Mouse (Mus musculus): ENCODE results near the gene BC051665.

The BC051665 gene

DNA sequence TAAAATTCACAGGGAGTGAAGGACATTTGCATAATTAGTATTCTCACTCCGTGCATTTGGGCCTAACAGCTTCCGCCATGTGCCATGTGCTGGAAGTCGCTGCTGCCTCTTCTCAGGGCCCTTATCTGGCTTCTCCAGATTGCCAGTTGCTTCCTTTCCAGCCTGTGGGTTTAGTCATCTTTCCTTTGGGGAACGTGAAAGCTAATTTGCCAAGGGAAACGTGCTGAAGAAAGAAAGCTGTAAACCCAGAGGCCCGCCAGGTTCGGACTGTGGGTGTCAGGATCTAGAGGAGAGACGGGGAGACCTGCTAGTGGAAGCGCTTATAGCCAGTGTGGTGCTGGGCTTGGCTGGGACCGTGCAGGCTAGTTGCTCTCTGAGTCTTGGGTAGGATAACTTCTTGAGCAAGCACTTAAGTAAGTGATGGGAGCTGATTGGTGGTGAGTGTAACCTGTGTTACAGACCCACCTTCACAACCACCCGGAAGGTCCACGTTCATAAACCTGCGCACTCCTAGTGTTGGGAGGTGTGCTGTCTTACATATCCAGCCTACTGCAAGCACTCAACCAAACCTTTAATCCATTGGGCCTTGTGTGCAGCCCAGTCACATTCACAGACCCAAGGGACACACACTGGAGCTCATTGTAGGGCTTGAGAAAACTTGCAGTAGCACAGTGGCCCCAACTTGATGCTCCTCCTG is 42.6 kb downstream of the BC051665 start:
- CTCF ChIA-PET, result interaction anchor here (0.6 kb wide), 1 partner anchor 888 kb away, joined by 4 read pairs; no protein-coding TSS in a partner anchor

DNA sequence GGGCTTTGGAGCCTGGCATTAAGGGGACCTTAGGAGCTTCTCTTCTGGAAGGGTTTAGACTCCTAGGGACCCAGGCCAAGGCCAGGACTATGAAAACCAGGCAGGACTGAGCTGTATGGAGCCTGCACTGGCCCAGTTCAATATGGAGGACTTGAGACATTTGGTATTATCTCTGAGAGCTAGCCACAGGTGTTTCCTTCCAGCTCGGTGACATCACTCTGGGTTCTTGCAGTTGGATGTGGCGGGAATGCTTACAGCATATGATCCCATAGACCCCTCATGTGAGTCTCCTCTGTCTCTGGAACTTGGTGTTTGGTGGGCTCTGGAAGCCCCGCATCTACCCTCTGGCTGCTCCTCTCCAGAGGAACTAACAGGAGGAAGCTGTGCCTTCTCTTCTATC is 43.6 kb downstream of the BC051665 start:
- CTCF ChIA-PET, result no interaction called here

DNA sequence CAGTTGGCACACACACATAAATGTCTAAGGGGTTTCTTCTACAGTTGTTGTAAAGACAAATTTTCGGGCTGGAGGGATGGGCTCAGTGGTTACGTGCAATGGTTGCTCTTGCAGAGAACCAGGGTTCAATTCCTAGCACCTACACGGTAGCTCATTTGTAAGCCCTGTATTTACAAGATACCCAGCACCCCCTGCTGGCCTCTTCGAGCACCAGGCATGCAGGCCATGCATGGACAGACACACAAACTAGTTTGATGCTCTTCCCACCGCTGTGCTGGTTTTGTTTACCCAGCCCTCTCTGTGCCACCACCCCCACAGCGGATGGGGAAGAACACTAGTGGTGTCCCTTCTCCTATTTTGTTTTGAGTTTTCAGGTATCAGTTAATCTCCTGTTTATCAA is 45.9 kb downstream of the BC051665 start:
- CTCF ChIA-PET, result no interaction called here

DNA sequence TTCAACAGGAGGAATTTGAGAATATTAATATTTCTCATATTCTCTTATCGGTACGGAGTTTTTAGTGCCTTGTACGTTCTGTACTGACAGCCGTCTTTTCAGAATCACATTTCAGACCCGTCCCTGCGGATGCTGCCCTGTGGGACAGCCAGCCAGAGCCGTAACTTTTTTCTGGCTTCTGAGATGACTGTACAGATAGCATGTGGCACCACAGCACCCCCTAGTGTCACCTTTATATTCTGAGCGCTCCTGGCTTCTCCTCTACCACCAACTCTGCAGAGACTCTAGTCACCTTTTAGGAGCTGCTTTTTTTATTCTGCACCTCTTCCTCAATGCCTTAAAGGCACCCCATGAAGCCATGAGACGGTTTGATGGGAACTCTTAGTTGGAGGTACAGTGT is 47.7 kb downstream of the BC051665 start:
- CTCF ChIA-PET, result no interaction called here

DNA sequence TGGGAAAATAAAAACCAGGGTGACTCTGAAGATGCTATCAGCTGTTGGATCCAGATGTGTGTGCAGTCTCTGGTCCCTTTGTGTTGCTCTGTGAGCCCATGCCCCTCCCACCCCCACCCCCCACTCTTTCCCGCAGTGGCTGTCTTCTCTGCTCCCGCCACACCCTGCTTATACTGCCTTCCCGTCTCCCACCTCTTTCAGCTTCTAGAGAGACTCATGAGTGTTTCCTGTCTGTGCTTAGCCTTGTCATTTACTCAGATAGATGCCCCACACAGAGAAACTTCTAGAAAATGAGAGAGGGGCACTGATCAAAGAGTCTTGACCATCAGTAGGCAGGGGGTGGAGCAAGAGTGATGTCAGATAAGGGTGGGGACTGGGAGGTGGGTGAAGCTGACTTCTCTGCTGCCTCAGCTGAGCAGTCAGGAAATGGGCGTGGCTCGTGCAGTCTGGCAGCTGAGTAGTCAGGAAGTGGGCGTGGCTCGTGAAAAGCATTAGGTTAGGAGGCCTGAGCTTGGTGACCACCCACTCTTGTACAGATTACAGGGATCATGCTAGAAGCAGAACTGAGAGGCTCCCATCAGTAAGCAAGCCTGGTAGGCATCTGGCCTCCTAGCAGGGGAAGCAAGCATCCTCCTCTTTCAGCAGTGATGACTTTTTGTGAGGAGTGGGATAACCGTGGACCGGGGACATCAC is 48.4 kb downstream of the BC051665 start:
- CTCF ChIA-PET, result interaction anchor here (1.0 kb wide), 1 partner anchor 8 kb away, joined by 4 read pairs; no protein-coding TSS in a partner anchor

DNA sequence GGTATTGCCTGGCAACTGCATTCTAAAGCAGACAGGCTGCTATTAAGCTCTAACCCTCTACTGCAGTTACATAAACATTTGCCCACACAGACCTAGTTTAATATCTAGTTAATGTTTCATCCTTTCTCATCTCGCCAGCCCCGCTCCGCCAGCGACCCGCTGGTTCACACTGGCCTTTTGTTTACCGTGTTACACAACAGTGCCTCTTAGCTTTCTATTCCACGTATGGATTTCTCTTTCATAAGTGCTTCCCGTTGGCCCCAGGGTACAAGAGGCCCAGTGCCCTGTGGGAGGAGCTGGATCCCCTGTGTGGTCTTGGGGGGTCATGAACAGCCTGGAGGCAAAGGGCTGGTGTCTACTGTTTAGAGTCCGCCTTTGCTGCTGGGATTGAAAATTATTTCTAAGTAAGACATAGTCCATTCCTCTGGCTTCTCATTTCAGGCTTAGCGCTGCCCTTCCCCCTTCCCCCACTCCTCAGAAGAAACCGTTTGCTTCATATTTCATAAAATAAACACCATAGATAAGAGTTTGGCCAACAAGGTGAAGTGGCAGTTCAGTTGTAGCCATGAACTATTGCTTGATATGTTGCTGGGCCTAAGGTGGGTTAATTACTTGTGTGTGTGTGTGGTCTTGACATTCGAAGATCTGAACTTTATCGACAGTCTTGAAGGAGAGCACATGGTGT is 49.6 kb downstream of the BC051665 start:
- CTCF ChIA-PET, result no interaction called here

DNA sequence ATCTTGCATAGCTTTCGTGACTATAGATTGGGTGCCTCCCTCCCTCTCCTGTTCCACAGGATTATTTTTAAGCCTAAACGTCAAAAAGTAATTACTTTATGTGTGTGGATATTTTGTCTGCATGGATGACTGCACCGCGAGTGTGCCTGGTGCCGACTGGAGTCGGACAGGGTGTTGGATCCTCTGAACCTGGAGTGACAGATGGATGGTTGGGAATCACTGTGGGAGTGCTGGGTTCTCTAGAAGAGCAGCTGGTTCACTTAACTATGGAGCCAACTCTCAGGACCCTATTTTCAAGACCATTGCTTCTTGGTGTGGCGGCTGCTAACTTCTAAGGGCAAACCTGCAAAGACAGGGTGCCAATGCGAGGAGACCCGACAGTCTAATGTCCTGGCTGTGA is 50.9 kb downstream of the BC051665 start:
- CTCF ChIA-PET, result no interaction called here
